Mouse (Mus musculus): ENCODE data around the gene Tubgcp5. TPM values are rescaled to one million over a fixed set of nuclear protein-coding genes. Genes with fewer than 3 reads are reported as not detected.

Gene Tubgcp5
- total RNA-seq, 2 experiments from 2014 or later, result 26.7 to 33.1 TPM

DNA sequence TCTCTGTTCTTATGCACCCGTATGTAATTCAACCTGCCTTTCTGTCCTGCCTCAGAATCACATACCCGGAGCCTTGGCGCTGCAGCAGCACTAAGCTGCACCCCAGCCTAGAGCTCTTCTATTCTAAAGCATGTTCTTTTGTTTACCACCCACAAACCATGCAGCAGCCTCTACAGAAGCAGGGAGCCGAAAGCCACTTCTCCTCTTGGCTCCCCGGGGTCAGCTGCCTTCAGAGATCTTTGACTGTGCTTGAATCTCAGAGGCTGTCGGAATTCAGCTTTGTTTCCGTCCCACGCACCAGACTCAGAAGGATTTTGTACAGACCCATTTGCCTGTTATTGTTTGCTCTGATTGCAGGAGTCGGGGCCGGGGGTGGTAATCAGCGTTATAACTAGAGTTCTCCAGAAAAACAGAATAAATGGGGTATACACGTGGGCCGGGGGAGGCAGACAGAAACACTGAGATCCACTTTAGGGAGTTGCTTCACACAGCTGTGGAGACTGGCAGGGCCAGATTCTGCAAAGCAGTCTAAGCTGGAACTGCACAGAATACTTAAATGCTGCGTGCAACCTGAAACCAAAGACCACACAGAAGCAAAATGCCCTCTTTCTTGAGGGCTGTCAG lies 56.1 kb downstream of the Tubgcp5 start:
- DNase-seq (ENCODE audit: extremely low spot score in 1 of 2, low spot score in 1 of 2), result peak in 1 of 2 experiments; percentile 50

DNA sequence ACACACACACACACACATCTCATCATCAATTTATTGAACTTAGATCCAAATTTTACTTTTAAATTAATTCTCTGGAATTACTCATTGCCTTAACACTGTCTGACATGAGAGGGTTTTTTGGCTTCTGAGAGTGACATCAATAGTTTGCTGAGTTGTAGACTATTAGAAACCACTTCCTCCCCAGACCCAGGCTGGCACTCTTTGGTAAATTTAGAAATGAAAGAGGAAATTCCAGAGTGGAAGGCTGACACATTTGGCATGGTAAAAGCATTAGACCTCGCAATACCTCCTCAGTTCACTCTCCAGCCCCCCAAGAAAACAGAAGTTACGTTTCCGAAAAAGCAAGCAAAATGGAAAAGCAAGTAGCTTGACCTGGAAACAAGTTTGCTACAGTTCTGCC lies 58.8 kb downstream of the Tubgcp5 start:
- DNase-seq (ENCODE audit: extremely low spot score in 1 of 2, low spot score in 1 of 2), result no peak

DNA sequence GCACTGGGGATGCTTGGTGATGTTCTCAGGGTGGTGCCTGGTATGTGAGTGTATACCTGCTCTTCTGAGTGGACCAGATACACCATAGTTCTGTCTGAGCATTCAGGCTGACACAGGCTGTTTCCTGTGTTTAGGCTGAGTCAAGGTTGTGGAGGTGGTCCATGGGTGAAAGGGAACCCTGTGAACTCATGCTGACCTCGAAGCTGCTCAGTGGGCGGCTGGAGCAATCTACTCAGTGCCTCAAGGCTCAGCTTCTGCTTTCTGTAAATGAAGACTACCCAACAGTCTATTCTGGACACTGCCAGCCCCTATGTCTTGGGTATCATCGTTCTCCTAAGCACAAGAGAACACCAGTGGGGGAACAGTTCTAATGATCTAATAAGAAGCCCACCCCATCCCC lies 61.6 kb downstream of the Tubgcp5 start:
- DNase-seq (ENCODE audit: extremely low spot score in 1 of 2, low spot score in 1 of 2), result no peak

DNA sequence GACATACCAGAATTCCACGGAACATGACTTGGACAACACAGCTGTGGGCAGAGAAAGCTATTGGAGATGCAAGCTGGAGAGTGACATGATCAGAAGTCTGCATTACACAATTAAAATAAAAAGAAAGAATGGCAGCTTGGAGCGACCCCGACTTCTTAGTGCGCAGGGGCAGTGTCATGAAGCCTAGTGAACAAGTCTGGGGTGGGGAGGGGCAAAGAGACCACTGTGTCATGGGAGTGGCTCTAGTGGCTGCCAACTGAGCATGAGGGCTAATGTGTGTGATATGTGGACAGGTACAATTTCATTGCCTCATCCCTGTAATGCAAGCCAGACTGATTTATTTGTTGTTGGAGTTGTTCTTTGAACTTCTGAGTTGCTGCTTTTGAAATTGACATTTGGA lies 62.8 kb downstream of the Tubgcp5 start:
- DNase-seq (ENCODE audit: extremely low spot score in 1 of 2, low spot score in 1 of 2), result no peak

DNA sequence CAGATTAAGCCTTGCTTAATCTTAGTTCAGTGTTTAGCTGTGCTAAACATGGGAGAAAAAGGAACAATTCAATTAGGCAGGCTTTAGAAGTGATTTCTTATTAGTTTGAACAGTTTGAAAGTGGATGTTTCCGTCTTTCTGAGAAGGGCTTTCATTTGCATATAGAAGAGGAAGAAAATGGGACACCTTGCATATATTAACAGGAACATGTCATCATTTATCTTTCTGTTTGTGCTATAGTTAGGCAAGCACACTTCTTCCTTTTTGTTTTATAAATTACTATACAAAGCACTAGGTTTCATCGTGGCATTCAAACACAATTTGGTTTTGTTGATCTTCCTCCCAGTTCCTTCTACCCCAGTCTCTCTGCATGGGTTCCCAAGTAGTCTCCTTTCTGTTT lies 63.8 kb downstream of the Tubgcp5 start:
- no peak for DNase-seq (ENCODE audit: extremely low spot score in 1 of 2, low spot score in 1 of 2)

DNA sequence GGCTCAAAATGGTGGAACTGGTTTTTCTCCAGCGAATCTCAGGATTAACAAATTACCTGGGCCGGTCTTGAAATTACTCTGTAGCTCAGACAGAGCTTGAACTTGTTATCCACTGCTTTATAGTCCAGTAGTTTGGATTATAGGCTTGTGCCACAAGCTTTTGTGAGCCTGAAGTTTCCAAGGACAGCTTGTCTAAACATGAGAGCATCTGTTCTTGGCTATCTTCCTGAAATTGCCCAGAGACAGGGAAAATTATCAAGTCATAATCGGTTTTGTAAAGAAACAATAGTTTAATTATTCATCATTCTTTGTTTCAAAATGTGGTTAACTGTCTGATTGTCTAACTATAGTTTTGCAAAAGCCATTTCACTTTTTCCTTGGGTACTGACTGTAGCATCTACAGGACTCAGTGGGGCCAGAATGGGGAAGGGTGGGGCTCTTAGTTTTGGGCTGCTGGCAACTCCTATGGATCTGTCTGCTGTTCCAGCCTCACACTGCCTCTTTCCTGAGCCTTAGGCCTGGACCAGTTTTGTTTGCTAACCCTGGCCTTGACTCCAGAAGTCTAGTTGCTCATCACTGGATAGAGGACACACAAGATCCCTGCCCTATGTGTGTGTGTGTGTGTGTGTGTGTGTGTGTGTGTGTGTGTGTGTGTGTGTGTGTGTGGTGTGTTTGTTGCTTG lies 65.0 kb downstream of the Tubgcp5 start:
- DNase-seq (ENCODE audit: extremely low spot score in 1 of 2, low spot score in 1 of 2), result no peak

DNA sequence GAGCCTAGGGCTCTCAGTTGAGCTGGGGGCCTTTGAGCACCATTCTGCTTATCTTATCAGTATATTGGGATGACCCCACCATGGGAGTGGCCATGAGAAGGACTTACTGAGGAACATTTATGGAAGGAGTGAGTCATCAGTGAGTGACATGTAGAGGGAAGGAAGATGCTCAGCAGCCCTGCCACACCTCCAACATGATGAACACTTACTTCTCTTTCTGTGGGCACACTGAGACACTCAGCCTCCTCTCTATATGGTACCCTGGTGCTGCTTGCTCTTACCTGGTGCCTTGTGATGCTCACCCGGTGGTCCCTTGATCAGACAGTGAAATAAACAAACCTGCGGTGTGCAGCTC lies 65.5 kb downstream of the Tubgcp5 start:
- DNase-seq (ENCODE audit: extremely low spot score in 1 of 2, low spot score in 1 of 2), result no peak

DNA sequence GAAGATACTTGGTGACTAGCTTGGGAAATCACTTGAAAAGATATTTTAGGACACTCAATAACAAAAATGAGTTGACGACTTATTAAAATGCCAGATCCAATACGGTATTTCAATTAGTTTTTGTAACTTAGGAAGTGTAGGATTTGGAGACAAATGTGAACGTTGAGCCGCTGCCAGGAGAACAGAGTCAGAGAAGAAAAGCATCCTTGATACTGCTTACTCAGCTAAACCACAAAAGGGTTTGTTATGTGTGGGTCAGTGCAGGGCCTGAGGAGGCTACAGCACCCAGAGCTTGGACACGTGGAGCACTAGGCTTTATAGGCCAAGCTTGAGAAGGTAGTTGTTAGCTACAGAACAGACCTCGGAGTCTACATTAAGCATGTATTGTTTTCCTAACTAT lies 66.0 kb downstream of the Tubgcp5 start:
- DNase-seq (ENCODE audit: extremely low spot score in 1 of 2, low spot score in 1 of 2), result peak in 1 of 2 experiments; percentile 56

DNA sequence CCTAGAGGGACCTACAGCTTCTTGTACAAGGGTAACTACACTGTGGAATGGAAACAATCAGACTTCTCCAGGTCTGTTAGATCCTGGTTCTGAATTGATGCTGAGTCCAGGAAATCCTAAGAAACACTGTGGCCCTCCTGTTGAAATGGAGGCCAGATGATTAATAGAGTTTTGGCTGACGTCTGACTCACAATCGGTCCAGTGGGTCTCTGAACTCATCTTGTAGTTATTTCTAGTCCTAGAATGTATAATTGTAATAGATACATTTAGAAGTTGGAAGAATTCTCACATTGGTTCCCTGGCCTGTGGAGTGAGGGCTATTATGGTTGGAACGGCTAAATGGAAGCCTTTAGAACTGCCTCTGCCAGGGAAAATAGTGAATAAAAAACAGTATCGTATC lies 67.2 kb downstream of the Tubgcp5 start:
- no peak for DNase-seq (ENCODE audit: extremely low spot score in 1 of 2, low spot score in 1 of 2)

DNA sequence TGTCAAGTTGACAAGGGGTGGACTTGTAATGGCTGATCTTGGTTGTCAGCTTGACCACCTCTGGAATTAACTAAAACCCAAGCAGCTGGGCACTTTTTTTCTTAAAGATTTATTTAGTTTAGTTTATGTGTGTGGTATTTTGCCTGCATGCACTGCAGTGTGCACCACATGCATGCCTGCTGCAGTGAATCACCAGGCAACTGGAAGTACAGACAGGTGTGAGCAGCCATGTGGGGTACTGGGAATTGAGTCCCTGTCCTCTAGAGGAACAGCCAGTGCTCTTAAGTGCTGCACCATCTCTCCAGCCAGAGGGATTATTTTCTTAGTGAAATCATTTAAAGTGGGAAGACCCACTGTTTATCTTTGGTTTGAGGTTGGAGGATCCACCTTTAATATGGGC lies 71.1 kb downstream of the Tubgcp5 start:
- no peak for DNase-seq (ENCODE audit: extremely low spot score in 1 of 2, low spot score in 1 of 2)

DNA sequence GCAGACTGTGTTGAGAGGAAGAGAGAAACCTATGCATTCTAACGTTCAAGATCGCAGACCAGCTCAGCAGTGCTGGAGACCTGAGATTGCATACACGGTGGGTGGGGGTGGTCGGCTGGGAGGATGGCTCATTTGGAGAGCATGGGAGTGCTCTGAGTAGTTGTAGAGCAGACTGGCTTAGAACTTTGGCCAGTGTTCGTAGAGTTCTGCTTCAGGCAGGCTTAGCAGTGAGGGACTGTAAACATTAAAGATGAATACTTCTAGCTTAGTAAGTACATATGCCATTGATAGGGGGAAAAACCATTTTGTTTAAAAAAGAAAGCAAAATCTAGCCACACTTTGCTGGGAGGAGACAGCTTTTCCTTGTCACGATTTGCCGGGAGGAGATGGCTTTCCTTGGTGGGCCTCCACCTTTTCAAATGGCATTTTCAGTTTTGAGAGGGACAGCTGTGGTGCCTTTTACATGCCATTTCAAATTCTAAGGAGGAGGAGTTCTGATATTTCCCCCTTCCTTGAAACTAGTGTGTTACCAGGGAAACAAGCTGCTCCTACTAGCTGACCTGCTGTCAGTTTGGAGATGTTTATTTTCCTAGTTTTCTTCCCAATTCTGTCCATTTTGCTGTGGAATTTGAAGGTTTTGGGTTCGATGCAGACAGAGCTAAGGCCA lies 71.9 kb downstream of the Tubgcp5 start:
- DNase-seq (ENCODE audit: extremely low spot score in 1 of 2, low spot score in 1 of 2), result no peak

DNA sequence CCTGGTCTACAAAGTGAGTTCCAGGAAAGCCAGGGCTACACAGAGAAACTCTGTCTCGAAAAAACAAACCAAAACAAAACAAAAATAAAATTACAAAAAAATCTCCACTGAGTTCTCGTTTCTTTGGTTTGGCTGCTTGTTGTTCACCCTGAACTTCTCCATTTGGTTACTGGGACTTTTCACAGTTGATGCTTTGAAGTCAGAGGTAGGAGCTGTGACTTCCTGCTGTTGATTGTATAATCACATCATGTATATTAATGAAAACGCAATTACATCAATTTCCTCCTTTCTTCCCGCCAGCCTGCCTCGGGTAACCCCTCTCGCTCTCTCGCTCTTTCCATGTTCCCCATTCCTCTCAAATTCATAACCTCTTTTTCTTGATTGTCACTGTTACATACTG lies 74.3 kb downstream of the Tubgcp5 start:
- DNase-seq (ENCODE audit: extremely low spot score in 1 of 2, low spot score in 1 of 2), result no peak

DNA sequence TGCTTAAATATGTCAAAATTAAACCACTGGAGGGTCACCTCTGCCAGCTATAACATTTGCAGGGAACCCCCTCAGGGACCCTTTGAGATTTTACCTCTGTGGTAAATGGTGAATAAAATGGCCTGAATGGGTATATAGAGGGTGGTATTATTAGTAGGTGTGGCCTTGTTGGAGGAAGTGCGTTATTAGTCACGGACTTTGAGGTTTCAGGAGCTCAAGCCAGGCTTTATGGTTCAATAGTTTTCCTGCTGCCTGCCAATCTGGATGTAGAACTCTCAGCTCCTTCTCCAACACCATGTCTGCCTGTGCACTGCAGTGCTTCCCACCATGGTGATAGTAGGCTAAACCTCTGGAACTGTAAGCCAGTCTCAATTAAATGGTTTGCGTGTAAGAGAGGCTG lies 75.3 kb downstream of the Tubgcp5 start:
- no peak for DNase-seq (ENCODE audit: extremely low spot score in 1 of 2, low spot score in 1 of 2)

DNA sequence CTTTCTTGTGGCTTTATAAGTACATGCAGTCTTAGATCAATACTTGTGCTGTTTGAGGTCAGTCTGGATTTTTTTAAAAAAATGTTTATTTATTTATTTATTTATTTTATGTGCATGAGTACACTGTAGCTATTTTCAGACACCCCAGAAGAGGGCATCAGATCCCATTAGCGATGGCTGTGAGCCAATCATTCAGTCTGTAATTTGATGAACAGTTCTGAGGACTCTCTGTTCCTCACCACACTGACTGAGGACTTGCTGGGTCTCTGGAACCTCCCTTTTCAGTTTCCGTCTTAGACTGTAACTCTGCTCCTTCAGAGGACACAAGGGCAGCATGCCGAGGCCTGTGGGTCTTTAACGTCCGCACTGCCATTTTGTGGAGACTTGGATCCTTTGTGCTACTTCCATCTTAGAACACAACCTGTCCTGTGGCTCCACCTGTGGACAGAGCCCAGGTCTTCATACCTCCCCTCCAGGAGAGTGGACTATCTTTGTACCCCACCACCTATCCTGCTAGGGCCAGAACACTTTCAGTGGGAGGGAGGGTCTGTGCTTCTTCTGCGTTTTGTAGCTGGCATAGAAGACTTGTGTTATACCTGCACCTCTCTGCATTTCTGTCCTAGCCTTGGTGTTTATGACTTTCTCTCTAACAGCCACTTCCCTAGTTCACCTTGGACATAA lies 76.5 kb downstream of the Tubgcp5 start:
- no peak for DNase-seq (ENCODE audit: extremely low spot score in 1 of 2, low spot score in 1 of 2)

DNA sequence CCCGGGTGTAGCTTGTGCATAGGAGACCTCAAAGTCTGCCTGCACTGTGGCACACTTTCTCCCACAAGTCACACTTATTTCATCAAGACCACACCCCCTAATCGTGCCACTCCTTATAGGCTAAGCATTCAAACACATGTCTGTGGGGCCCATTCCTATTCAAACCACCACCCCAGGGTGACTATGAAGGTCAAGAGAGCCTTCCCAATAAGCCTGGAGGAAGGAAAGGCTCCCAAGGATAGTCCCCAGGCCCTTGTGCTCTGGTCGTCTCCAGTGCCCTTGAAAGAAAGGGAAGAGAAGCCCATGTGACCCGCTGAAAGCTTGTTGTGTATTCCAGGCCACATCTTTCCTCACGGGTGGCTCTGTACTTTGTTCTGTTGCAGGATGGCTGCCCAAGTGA lies 77.5 kb downstream of the Tubgcp5 start:
- DNase-seq (ENCODE audit: extremely low spot score in 1 of 2, low spot score in 1 of 2), result no peak

DNA sequence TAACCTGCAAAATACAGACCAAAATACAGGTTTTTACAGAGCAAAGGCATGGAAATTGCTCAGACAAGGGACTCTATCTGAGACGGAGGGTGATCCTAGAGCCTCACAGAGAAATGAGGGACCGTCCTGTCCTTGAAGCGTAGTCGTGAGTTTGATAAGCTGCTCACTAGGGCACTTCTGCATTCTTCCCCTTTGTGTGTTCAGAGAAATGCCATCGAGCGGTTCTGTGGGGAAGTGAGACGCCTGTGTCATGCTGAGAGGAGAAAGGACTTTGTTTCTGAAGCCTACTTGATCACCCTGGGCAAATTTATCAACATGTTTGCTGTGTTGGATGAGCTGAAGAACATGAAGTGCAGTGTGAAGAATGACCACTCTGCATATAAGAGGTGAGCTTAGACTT lies 80.7 kb downstream of the Tubgcp5 start:
- no peak for DNase-seq (ENCODE audit: extremely low spot score in 1 of 2, low spot score in 1 of 2)

DNA sequence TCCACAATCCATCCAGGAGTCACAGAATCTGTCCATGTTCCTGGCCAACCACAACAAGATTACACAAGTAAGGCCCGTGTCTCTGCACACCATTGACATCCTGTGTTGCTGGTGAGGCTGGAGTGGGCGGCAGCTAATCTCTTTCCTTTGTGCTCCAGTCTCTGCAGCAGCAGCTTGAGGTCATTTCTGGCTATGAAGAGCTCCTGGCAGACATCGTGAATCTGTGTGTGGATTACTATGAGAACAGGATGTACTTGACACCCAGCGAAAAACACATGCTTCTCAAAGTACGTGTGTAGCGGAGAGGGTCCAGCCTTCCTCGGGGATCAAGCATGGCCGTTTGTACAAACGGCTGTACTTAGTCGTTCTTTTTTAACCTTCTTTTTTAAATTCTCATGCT lies 83.8 kb downstream of the Tubgcp5 start:
- DNase-seq (ENCODE audit: extremely low spot score in 1 of 2, low spot score in 1 of 2), result no peak

DNA sequence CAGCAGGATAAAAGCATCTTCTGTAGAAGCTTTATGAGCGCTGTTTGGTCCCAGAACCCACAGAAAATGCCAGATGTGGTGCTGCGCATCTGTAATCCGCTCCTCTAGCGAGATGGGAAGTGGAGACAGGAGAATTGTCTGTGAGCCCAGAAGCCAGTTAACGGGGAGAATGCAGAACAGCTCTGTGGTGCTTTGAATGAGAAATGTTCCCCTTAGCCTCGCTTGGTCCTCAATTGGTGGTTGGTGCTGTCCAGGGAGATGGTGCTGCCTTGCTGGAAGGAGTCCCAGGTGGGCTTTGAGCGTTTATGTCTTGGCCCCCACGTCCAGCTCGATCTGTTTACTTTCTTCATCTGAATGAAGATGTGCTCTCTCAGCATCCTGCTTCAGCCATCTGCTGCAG lies 86.9 kb downstream of the Tubgcp5 start:
- no peak for DNase-seq (ENCODE audit: extremely low spot score in 1 of 2, low spot score in 1 of 2)

All from layer of hippocampus, postnatal 25 days (tissue).